Mouse (Mus musculus) CH12.LX (cell line): ENCODE results near the gene Rap1b.

ENCODE experiments used
- CTCF ChIP-seq, 2 experiments: IDR thresholded peaks in 1 of 2; conservative IDR thresholded peaks in 1 of 2; 2 replicates each; pipeline ENCODE4 v1.5.1; 2011 to 2012; ENCODE audit warnings: low read depth in 2 of 2, low read length in 2 of 2, improper control_type of control experiment in 1 of 2, inconsistent platforms in 1 of 2, mild to moderate bottlenecking in 1 of 2, moderate library complexity in 1 of 2
- E2F4 ChIP-seq: IDR thresholded peaks from 2 replicates; pipeline ENCODE4 v1.6.1; 2011; ENCODE audit warnings: low read depth, low read length, improper control_type of control experiment; ENCODE audit not compliant: insufficient replicate concordance
- EP300 ChIP-seq: IDR thresholded peaks from 2 replicates; pipeline ENCODE4 v1.6.1; 2011; ENCODE audit warnings: low read length, improper control_type of control experiment
- MAFK ChIP-seq: IDR thresholded peaks from 2 replicates; pipeline ENCODE4 v1.6.1; 2011; ENCODE audit warnings: low read length, improper control_type of control experiment; ENCODE audit not compliant: insufficient replicate concordance
- POLR2A ChIP-seq: IDR thresholded peaks from 2 replicates; pipeline ENCODE4 v1.6.1; 2011; ENCODE audit warnings: low read depth, mild to moderate bottlenecking, improper control_type of control experiment, low read length
- UBTF ChIP-seq: IDR thresholded peaks from 2 replicates; pipeline ENCODE4 v1.6.1; 2012; ENCODE audit warnings: low read depth, mild to moderate bottlenecking, inconsistent platforms, low read length, improper control_type of control experiment, moderate library complexity
- ZMIZ1 ChIP-seq: IDR thresholded peaks from 2 replicates; pipeline ENCODE4 v1.6.1; 2012; ENCODE audit warnings: low read depth, mild to moderate bottlenecking, inconsistent platforms, low read length, improper control_type of control experiment

GRCm38 (mm10) chr10:117829472-117830155 is 16.2 kb downstream of the Rap1b start:
- TF ChIP-seq MAFK (no peak), CTCF (conservative IDR thresholded peaks at IDR 0.05 in 1 of 2, IDR thresholded peaks at IDR 0.05 in 1 of 2; ENCODE audit: low read depth in 2 of 2, low read length in 2 of 2) (no peak), POLR2A (no peak), E2F4 (no peak), UBTF (no peak), ZMIZ1 (no peak), EP300 (no peak)
